Mouse (Mus musculus) forebrain, embryonic 11.5 days (tissue): ENCODE data around the gene Crygd. TPM values are rescaled to one million over a fixed set of nuclear protein-coding genes. Genes with fewer than 3 reads are reported as not detected.
A peak's percentile ranks its signal among the peaks of the same experiment; 100 is the strongest.
"Not testable (repeated sequence)": the region's sequence is repeated elsewhere in the genome, so short reads cannot be mapped to it uniquely, and the experiment has no call there.

Source experiments
- ATAC-seq: fragments of 200-750 bp; cut with Nextera tagmentation; replicated peaks from 2 replicates; pipeline ENCODE4 v1.8.0; 2017; ENCODE audit warnings: moderate TSS enrichment; ENCODE audit not compliant: low FRiP score
- DNase-seq: peaks from one replicate; pipeline ENCODE4 v3.0.0-alpha.2; 2017; ENCODE audit warnings: low spot score
- H3K27ac ChIP-seq: fragments of 300-500 bp; sonication (generic); 2 replicates; pipeline ENCODE4 v1.5.1; 2014; ENCODE audit warnings: low read depth, low read length
- H3K27me3 ChIP-seq: fragments of 300-500 bp; sonication (generic); 2 replicates; pipeline ENCODE4 v1.6.1; 2014; ENCODE audit warnings: mild to moderate bottlenecking, low read length, mixed read lengths; ENCODE audit not compliant: control insufficient read depth, insufficient read depth
- H3K36me3 ChIP-seq: fragments of 300-500 bp; sonication (generic); 2 replicates; pipeline ENCODE4 v1.6.1; 2014; ENCODE audit warnings: mild to moderate bottlenecking, low read length, moderate library complexity, mixed read lengths; ENCODE audit not compliant: control insufficient read depth, insufficient read depth
- H3K4me1 ChIP-seq: fragments of 300-500 bp; sonication (generic); replicated peaks from 2 replicates; pipeline ENCODE4 v1.6.1; 2014; ENCODE audit warnings: low read length, mixed read lengths; ENCODE audit not compliant: control insufficient read depth, insufficient read depth
- H3K4me2 ChIP-seq: fragments of 300-500 bp; sonication (generic); 2 replicates; pipeline ENCODE4 v1.6.1; 2014; ENCODE audit warnings: low read depth, mild to moderate bottlenecking, low read length, moderate library complexity, mixed read lengths; ENCODE audit not compliant: severe bottlenecking
- H3K4me3 ChIP-seq: fragments of 300-500 bp; sonication (generic); 2 replicates; pipeline ENCODE4 v1.5.1; 2014; ENCODE audit warnings: low read depth, low read length
- H3K9ac ChIP-seq: fragments of 300-500 bp; sonication (generic); 2 replicates; pipeline ENCODE4 v1.6.1; 2014; ENCODE audit warnings: low read length
- H3K9me3 ChIP-seq: fragments of 300-500 bp; sonication (generic); 2 replicates; pipeline ENCODE4 v1.6.1; 2016; ENCODE audit warnings: low read length, mixed read lengths; ENCODE audit not compliant: control insufficient read depth
- WGBS: fragments of 180-500 bp; shearing (Covaris S2); extraction: QIAGEN DNeasy Blood & Tissue Kit; methylation state at CpG from one replicate; pipeline ENCODE4 v1.1.7; 2014; 5-methylcytosine and 5-hydroxymethylcytosine counted together
- polyA plus RNA-seq: library from polyadenylated mRNA; unstranded; fragments of >200 nt; fragmentation: Nextera tagmentation; extraction: Ambion mirVana; gene quantifications from 2 replicates; pipeline ENCODE4 v1.2.1, GENCODE M21; 2014

The Crygd gene
- polyA plus RNA-seq, 1 experiment from 2014 or later, result not detected

DNA sequence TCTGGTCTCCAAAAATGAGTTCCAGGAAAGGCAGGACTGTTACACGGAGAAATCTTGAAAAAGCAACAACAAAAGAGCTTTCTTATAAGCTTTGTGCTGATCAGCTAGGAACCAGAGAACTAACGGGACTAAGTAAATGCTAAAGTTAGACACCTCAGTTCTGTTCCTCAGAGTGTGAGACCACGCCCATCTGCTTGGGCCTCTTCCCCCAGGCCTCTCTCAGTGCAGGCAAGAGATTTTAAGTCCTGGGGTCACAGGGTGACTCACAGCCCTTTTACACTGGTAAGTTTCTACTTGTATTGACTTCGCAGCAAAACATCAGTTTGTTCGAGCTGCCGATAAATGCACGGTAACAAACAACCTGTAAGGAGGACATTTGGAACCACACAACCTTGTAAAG lies 11.6 kb downstream of the Crygd start:
- H3K27ac ChIP-seq, result no peak overlapping the region
- H3K4me2 ChIP-seq, result no peak overlapping the region
- no peak for ATAC-seq
- no peak overlapping the region for H3K9ac ChIP-seq
- no peak overlapping the region for H3K4me3 ChIP-seq
- no peaks in the 10 kb centered on the region for H3K27me3 ChIP-seq
- WGBS, result 51% methylated on average over 7 of the region's 7 CpGs
- H3K4me1 ChIP-seq, result peaks cover 7% of the 10 kb centered on the region; the same call in 1 of the 2 replicates
- no peak for DNase-seq
- no peaks in the 10 kb centered on the region for H3K36me3 ChIP-seq
- H3K9me3 ChIP-seq, result no peaks in the 10 kb centered on the region

DNA sequence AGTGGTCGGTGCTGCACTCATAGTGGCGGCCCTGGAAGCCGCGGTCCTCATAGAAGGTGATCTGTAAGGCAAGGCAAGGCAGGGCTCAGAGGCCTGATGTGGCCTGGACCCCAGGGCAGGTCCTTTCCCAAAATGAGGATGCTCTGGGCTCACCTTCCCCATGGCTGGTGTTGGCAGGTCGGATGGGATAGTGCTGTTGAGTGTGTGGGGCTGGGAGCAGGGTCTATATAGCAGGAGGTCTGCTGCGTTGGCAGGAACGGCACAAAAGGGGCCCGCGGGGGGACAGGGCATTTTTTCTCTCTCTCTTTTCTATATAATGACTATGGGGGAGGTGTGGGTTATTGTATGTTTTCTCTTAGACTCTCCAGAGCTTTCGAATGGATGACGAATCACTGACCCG lies 12.3 kb downstream of the Crygd start, which contains the start of gene Cryge:
Gene Cryge (minus strand): TSS at position 198 of the 400 bp plus-strand sequence.
- H3K27ac ChIP-seq, H3K9me3 ChIP-seq, H3K27me3 ChIP-seq, H3K4me2 ChIP-seq, DNase-seq, H3K4me1 ChIP-seq, H3K36me3 ChIP-seq, H3K4me3 ChIP-seq, H3K9ac ChIP-seq: not testable (repeated sequence)
- ATAC-seq, result peak; percentile 53
- WGBS, result 35% methylated on average over 8 of the region's 12 CpGs

GRCm38 (mm10) chr1:65048781-65049180 lies 14.5 kb downstream of the Crygd start:
- Histone ChIP-seq H3K4me1 (peaks cover 7% of the 10 kb centered on the region; the same call in 1 of the 2 replicates), H3K4me2 (no peak overlapping the region), H3K9me3 (no peaks in the 10 kb centered on the region), H3K4me3 (no peak overlapping the region), H3K27me3 (no peaks in the 10 kb centered on the region), H3K27ac (no peak overlapping the region), H3K36me3 (no peaks in the 10 kb centered on the region), H3K9ac (no peak overlapping the region)
- DNase-seq (no peak), ATAC-seq (no peak)
- WGBS, result 54% methylated on average over 12 of the region's 12 CpGs

DNA sequence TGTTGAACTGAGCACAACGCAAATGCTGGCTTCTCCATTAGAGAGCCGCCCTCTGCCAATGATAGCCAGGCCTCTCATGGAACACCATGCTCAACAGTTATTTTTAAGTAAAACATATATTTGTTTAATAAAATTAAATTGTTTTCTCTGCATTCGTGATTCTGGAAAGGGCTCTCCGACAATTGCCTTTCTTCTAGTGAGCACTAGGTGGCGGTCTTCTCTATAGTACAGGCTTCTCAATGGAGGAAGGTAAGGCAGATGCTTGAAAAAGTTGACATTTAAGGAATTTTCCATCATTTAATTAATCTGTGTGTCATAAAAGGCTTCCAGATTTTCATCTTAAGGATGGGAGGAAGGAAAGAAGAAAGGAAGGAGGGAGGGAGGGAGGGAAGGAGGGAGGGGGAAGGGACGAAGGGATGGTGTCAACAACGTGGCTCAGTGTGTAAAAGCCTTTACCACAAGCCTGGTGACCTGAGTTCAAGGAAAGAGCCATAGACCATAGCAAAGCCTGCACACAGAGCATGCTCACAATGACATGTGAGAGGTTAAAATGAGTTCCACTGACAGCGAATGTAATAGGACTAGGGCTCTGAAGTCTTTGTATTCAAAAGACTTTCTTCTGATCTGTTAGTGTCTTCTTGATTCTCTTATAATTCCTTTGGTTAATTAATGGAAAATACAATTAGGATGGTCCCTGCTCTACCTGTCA lies 16.7 kb downstream of the Crygd start:
- no peak overlapping the region for H3K4me3 ChIP-seq
- ATAC-seq, result no peak
- H3K27me3 ChIP-seq, result no peaks in the 10 kb centered on the region
- no peaks in the 10 kb centered on the region for H3K9me3 ChIP-seq
- peaks cover 3% of the 10 kb centered on the region; the same call in 1 of the 2 replicates for H3K4me1 ChIP-seq
- 38% methylated on average over 8 of the region's 8 CpGs for WGBS
- no peak for DNase-seq
- H3K9ac ChIP-seq, result no peak overlapping the region
- H3K27ac ChIP-seq, result no peak overlapping the region
- no peak overlapping the region for H3K4me2 ChIP-seq
- no peaks in the 10 kb centered on the region for H3K36me3 ChIP-seq

DNA sequence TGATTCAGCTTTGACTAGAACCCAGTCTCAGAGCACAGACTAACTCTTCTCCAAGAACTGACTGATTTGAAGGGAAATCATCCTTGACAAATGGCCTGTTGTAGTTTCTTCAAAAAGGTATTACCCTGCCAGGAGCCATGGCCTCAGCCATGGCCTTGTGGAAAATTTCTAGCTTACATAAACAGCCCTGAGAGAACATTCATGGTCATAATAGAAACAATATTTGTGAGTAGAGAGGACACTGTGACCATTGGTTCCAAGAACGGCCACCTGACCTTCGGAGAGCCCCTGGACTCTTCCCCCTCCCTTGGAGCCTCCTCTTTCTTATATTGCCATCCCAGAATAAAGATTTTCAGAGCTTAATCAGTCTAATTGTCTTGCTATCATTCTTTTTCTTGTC lies 19.8 kb downstream of the Crygd start:
- no peak overlapping the region for H3K4me3 ChIP-seq
- DNase-seq, result no peak

GRCm38 (mm10) chr1:65041837-65042236 lies 21.4 kb downstream of the Crygd start:
- Histone ChIP-seq H3K27ac (no peak overlapping the region), H3K4me1 (no peaks in the 10 kb centered on the region), H3K36me3 (no peaks in the 10 kb centered on the region), H3K4me3 (no peak overlapping the region), H3K9me3 (no peaks in the 10 kb centered on the region), H3K4me2 (no peak overlapping the region), H3K27me3 (no peaks in the 10 kb centered on the region), H3K9ac (no peak overlapping the region)
- 96% methylated on average over 3 of the region's 3 CpGs for WGBS
- no peak for DNase-seq
- ATAC-seq, result no peak

More for the DNA sequence above, 19.8 kb downstream of the Crygd start:
- Histone ChIP-seq H3K27me3 (no peaks in the 10 kb centered on the region), H3K9ac (no peak overlapping the region), H3K27ac (no peak overlapping the region), H3K4me1 (no peaks in the 10 kb centered on the region), H3K36me3 (no peaks in the 10 kb centered on the region), H3K9me3 (no peaks in the 10 kb centered on the region), H3K4me2 (no peak overlapping the region)
- no peak for ATAC-seq
- WGBS, result 78% methylated on average over 2 of the region's 2 CpGs

GRCm38 (mm10) chr1:65040806-65041205 lies 22.4 kb downstream of the Crygd start:
- 88% methylated on average over 6 of the region's 6 CpGs for WGBS
- H3K4me3 ChIP-seq, result no peak overlapping the region
- H3K36me3 ChIP-seq, result no peaks in the 10 kb centered on the region
- no peaks in the 10 kb centered on the region for H3K27me3 ChIP-seq
- no peaks in the 10 kb centered on the region for H3K9me3 ChIP-seq
- ATAC-seq (no peak), DNase-seq (no peak)
- no peak overlapping the region for H3K4me2 ChIP-seq
- H3K9ac ChIP-seq, result no peak overlapping the region
- no peak overlapping the region for H3K27ac ChIP-seq
- H3K4me1 ChIP-seq, result no peaks in the 10 kb centered on the region

DNA sequence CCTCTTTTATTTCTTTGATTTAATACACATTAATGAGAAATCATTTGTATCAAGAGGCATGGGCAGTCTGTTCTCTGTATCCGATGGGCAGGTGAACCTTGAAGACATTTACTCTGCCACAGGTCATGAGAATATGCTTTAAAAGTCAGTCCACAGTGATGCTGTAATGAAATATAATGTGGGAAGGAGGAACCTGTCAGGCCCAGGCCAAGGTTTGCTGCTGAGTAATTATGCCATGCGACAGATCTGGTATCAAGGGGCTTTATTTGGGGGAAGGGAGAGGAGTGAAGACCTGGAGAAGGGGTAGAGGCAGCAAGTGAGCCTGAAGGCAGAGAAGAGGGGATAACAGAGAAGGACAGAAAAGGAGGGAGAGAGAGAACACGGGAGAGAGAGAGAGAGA lies 23.6 kb downstream of the Crygd start:
- WGBS, result 86% methylated on average over 3 of the region's 3 CpGs
- Histone ChIP-seq H3K27me3 (no peaks in the 10 kb centered on the region), H3K9me3 (no peaks in the 10 kb centered on the region), H3K9ac (no peak overlapping the region), H3K4me3 (no peak overlapping the region), H3K36me3 (no peaks in the 10 kb centered on the region), H3K4me2 (no peak overlapping the region), H3K4me1 (no peaks in the 10 kb centered on the region), H3K27ac (no peak overlapping the region)
- ATAC-seq (no peak), DNase-seq (no peak)

GRCm38 (mm10) chr1:65037542-65037941 lies 25.7 kb downstream of the Crygd start:
- no peak overlapping the region for H3K4me3 ChIP-seq
- H3K27ac ChIP-seq, result no peak overlapping the region
- ATAC-seq (no peak), DNase-seq (no peak)
- no peak overlapping the region for H3K4me2 ChIP-seq
- no peaks in the 10 kb centered on the region for H3K27me3 ChIP-seq
- no peaks in the 10 kb centered on the region for H3K36me3 ChIP-seq
- no peak overlapping the region for H3K9ac ChIP-seq
- no peaks in the 10 kb centered on the region for H3K4me1 ChIP-seq
- no peaks in the 10 kb centered on the region for H3K9me3 ChIP-seq
- 84% methylated on average over 2 of the region's 2 CpGs for WGBS
